Mouse (Mus musculus): Measurements from ENCODE around the gene Acp6. TPM values are rescaled to one million over a fixed set of nuclear protein-coding genes. Genes with fewer than 3 reads are reported as not detected.

Acp6 gene
- total and polyA plus RNA-seq, 3 experiments: 10.8 to 12.5 (median 12.1) TPM

DNA sequence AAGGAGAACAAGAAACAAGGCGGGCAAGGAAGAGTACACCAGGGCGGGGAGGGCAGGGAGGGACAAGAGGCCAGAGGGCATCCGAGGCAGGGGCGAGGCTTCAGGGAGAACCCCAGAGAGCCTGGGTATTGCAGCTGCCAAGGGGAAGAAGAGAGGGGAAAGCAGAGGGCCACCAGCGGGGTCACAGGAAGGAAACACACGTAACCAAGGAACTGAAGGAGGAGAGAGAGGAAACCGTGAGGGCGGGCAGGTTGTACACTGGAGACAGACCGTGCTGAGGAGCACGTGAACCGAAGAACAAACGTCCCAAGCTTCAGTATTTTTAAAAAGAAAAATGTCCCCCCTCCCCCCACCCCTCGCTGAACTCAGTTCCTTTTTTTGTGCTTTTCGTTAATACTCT, 45.3 kb downstream of the Acp6 start:
- H3K4me3 ChIP-seq (replicated peaks in 1 of 3; ENCODE audit: low read depth in 2 of 3, low read length in 2 of 3, poor library complexity in 1 of 3): no peak overlapping the region
- dilution Hi-C loops (cut with MboI; ENCODE audit: extremely low pct_ligation_motif_present, extremely low pct_unique_long_range_greater_than_20kb, low sequenced_read_pairs): no loop called here

DNA sequence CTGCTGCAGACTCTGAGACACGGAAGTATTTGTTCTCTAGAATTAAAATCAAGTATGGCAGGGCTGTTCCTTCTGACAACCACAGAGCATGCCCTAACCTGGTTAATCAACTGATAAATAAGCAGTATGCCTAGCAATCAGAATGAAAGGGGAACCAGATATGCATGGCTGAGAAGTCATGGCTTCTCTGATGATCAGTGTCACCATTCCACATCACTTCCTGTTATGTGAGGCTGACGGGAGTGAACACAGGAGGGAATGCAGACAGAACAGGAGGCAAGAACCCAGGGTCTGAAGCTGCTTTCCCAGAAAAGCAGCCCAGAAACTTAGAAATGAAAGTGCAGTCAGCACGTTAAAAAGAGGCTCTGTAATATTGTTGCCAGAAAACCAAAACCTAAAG, 47.9 kb downstream of the Acp6 start:
- Histone ChIP-seq H3K4me2 (ENCODE audit: insufficient read depth, low read depth, poor library complexity, severe bottlenecking) (no peak overlapping the region), H3K4me3 (replicated peaks in 1 of 3; ENCODE audit: low read depth in 2 of 3, low read length in 2 of 3, poor library complexity in 1 of 3) (no peak overlapping the region), H3K79me2 (replicated peaks; ENCODE audit: control insufficient read depth, extremely low read depth, insufficient read depth, poor library complexity, severe bottlenecking) (no peaks in the 10 kb centered on the region), H3K9ac (ENCODE audit: insufficient read depth, low read depth) (no peak overlapping the region), H3K27me3 (replicated peaks) (no peaks in the 10 kb centered on the region), H3K4me1 (ENCODE audit: control insufficient read depth in 1 of 2, insufficient read depth in 2 of 2) (peaks cover 4 to 61% of the 10 kb centered on the region in 2 experiments; a peak in 3 of 4 replicates), H3K9me3 (replicated peaks; ENCODE audit: low read length) (no peaks in the 10 kb centered on the region), H3K27ac (ENCODE audit: insufficient read depth, low read depth) (no peak overlapping the region), H3K36me3 (replicated peaks in 1 of 2; ENCODE audit: control insufficient read depth in 1 of 2, insufficient read depth in 1 of 2, low read length in 1 of 2) (peaks cover 41 to 65% of the 10 kb centered on the region in 2 experiments)
- DNase-seq (ENCODE audit: extremely low read depth): peak; percentile 29
- in situ Hi-C loops (cut with MboI; ENCODE audit: low pct_ligation_motif_present, low pct_unique_long_range_greater_than_20kb, low sequenced_read_pairs) (no loop called here), dilution Hi-C loops (cut with MboI; ENCODE audit: extremely low pct_ligation_motif_present, extremely low pct_unique_long_range_greater_than_20kb, low sequenced_read_pairs) (no loop called here)
- no peak for TF ChIP-seq NRF1 (IDR thresholded peaks at IDR 0.05; ENCODE audit: low read depth, low read length)
- TF ChIP-seq PAX5 (IDR thresholded peaks at IDR 0.05; ENCODE audit: low read length): no peak
- no peak for TF ChIP-seq ZC3H11A (IDR thresholded peaks at IDR 0.05; ENCODE audit: low read depth, low read length)
- TF ChIP-seq HCFC1 (IDR thresholded peaks at IDR 0.05; ENCODE audit: low read depth, low read length): no peak

More for the DNA sequence above, 45.3 kb downstream of the Acp6 start:
- Histone ChIP-seq H3K79me2 (replicated peaks; ENCODE audit: control insufficient read depth, extremely low read depth, insufficient read depth, poor library complexity, severe bottlenecking) (no peaks in the 10 kb centered on the region), H3K27me3 (replicated peaks) (no peaks in the 10 kb centered on the region), H3K27ac (ENCODE audit: insufficient read depth, low read depth) (no peak overlapping the region), H3K9me3 (replicated peaks; ENCODE audit: low read length) (no peaks in the 10 kb centered on the region), H3K4me1 (ENCODE audit: control insufficient read depth in 1 of 2, insufficient read depth in 2 of 2) (peaks cover 4 to 81% of the 10 kb centered on the region in 2 experiments; a peak in 3 of 4 replicates), H3K4me2 (ENCODE audit: insufficient read depth, low read depth, poor library complexity, severe bottlenecking) (peak overlapping the region; percentile 37; the same call in 1 of the 2 replicates), H3K36me3 (replicated peaks in 1 of 2; ENCODE audit: control insufficient read depth in 1 of 2, insufficient read depth in 1 of 2, low read length in 1 of 2) (peaks cover 24 to 42% of the 10 kb centered on the region in 2 experiments), H3K9ac (ENCODE audit: insufficient read depth, low read depth) (no peak overlapping the region)
- TF ChIP-seq BHLHE40 (IDR thresholded peaks at IDR 0.05; ENCODE audit: low read depth, low read length) (peak; percentile 90), IRF4 (IDR thresholded peaks at IDR 0.05; ENCODE audit: low read depth, low read length) (peak; percentile 48; the same call in 1 of the 2 replicates), ZMIZ1 (IDR thresholded peaks at IDR 0.05; ENCODE audit: low read depth, low read length) (no peak), CHD2 (IDR thresholded peaks at IDR 0.05; ENCODE audit: low read length) (peak; percentile 20; the same call in 1 of the 2 replicates), NRF1 (IDR thresholded peaks at IDR 0.05; ENCODE audit: low read depth, low read length) (no peak), NELFE (IDR thresholded peaks at IDR 0.05; ENCODE audit: low read depth, low read length) (no peak), JUND (conservative IDR thresholded peaks at IDR 0.05; ENCODE audit: low read depth, low read length) (no peak)
- in situ Hi-C loops (cut with MboI; ENCODE audit: low pct_ligation_motif_present, low pct_unique_long_range_greater_than_20kb, low sequenced_read_pairs): loop anchor here (5.0 kb wide), 1 partner anchor 128 kb away; no protein-coding TSS in a partner anchor
- DNase-seq (ENCODE audit: extremely low read depth): peak; percentile 65

DNA sequence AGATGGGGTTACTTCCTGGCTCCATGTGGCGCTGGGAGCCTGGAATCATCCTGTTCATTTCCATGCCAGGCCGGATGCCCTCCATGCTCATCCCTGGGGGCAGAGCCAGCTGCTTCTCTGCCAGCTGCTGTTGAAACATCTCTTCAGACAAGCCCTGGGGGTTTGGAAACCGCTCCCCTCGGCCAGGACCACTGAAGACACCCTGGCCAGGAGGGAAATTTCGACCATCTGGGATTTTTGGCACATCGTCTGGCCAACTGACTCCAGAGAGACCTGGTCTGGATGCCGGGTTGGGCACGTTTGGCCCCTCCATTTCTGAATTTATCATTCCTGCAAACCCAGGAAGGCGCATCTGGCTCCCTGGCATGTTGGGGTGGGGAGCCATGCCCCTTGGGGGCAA, 50.8 kb downstream of the Acp6 start:
- Histone ChIP-seq H3K27ac (ENCODE audit: insufficient read depth, low read depth) (no peak overlapping the region), H3K9ac (ENCODE audit: insufficient read depth, low read depth) (no peak overlapping the region), H3K9me3 (replicated peaks; ENCODE audit: low read length) (no peaks in the 10 kb centered on the region), H3K4me2 (ENCODE audit: insufficient read depth, low read depth, poor library complexity, severe bottlenecking) (no peak overlapping the region), H3K36me3 (replicated peaks in 1 of 2; ENCODE audit: control insufficient read depth in 1 of 2, insufficient read depth in 1 of 2, low read length in 1 of 2) (peaks cover 56 to 92% of the 10 kb centered on the region in 2 experiments), H3K27me3 (replicated peaks) (no peaks in the 10 kb centered on the region), H3K4me1 (ENCODE audit: control insufficient read depth in 1 of 2, insufficient read depth in 2 of 2) (peaks cover 0 to 37% of the 10 kb centered on the region in 2 experiments; a peak in 2 of 4 replicates), H3K4me3 (replicated peaks in 1 of 3; ENCODE audit: low read depth in 2 of 3, low read length in 2 of 3, poor library complexity in 1 of 3) (no peak overlapping the region), H3K79me2 (replicated peaks; ENCODE audit: control insufficient read depth, extremely low read depth, insufficient read depth, poor library complexity, severe bottlenecking) (no peaks in the 10 kb centered on the region)
- DNase-seq (ENCODE audit: extremely low read depth): no peak
- dilution Hi-C loops (cut with MboI; ENCODE audit: extremely low pct_ligation_motif_present, extremely low pct_unique_long_range_greater_than_20kb, low sequenced_read_pairs): no loop called here
- in situ Hi-C loops (cut with MboI; ENCODE audit: low pct_ligation_motif_present, low pct_unique_long_range_greater_than_20kb, low sequenced_read_pairs): no loop called here
- TF ChIP-seq USF1 (IDR thresholded peaks at IDR 0.05; ENCODE audit: low read depth, low read length) (no peak), TCF12 (IDR thresholded peaks at IDR 0.05; ENCODE audit: low read depth, low read length) (no peak), BHLHE40 (IDR thresholded peaks at IDR 0.05; ENCODE audit: low read depth, low read length) (no peak), SMC3 (IDR thresholded peaks at IDR 0.05; ENCODE audit: low read depth, low read length) (no peak), MEF2A (IDR thresholded peaks at IDR 0.05; ENCODE audit: borderline replicate concordance, low read depth, low read length) (no peak), HCFC1 (IDR thresholded peaks at IDR 0.05; ENCODE audit: low read depth, low read length) (no peak), E2F4 (IDR thresholded peaks at IDR 0.05; ENCODE audit: insufficient replicate concordance, low read depth, low read length) (no peak), RCOR1 (conservative IDR thresholded peaks at IDR 0.05; ENCODE audit: low read depth, low read length) (no peak), UBTF (IDR thresholded peaks at IDR 0.05; ENCODE audit: low read depth, low read length) (no peak), EP300 (IDR thresholded peaks at IDR 0.05; ENCODE audit: low read length) (no peak), TBP (conservative IDR thresholded peaks at IDR 0.05; ENCODE audit: low read depth, low read length) (no peak), PAX5 (IDR thresholded peaks at IDR 0.05; ENCODE audit: low read length) (no peak), POLR2A (IDR thresholded peaks at IDR 0.05; ENCODE audit: low read depth, low read length) (no peak), CHD1 (IDR thresholded peaks at IDR 0.05; ENCODE audit: low read depth, low read length) (no peak), ZC3H11A (IDR thresholded peaks at IDR 0.05; ENCODE audit: low read depth, low read length) (no peak), JUND (conservative IDR thresholded peaks at IDR 0.05; ENCODE audit: low read depth, low read length) (no peak), POLR2AphosphoS2 (IDR thresholded peaks at IDR 0.05; ENCODE audit: low read depth, low read length) (no peak), MAX (IDR thresholded peaks at IDR 0.05; ENCODE audit: low read length) (no peak)
